Mouse (Mus musculus) neural tube, embryonic 15.5 days (tissue): ENCODE measurements around the gene Rfng. TPM values are rescaled to one million over a fixed set of nuclear protein-coding genes. Genes with fewer than 3 reads are reported as not detected.
"Not testable (repeated sequence)": the region's sequence is repeated elsewhere in the genome, so short reads cannot be mapped to it uniquely, and the experiment has no call there.

Source experiments
- ATAC-seq: fragments of 200-750 bp; cut with Nextera tagmentation; 2 replicates; pipeline ENCODE4 v1.8.0; 2017; ENCODE audit warnings: mild to moderate bottlenecking, moderate TSS enrichment, moderate library complexity; ENCODE audit not compliant: low FRiP score
- H3K27ac ChIP-seq: fragments of 300-500 bp; sonication (generic); replicated peaks from 2 replicates; pipeline ENCODE4 v1.5.1; 2015; ENCODE audit warnings: mild to moderate bottlenecking, inconsistent platforms
- H3K27me3 ChIP-seq: fragments of 300-500 bp; sonication (generic); replicated peaks from 2 replicates; pipeline ENCODE4 v1.6.1; 2015; ENCODE audit warnings: inconsistent platforms
- H3K36me3 ChIP-seq: fragments of 300-500 bp; sonication (generic); 2 replicates; pipeline ENCODE4 v1.6.1; 2015; ENCODE audit warnings: inconsistent platforms
- H3K4me1 ChIP-seq: fragments of 300-500 bp; sonication (generic); 2 replicates; pipeline ENCODE4 v1.6.1; 2015; ENCODE audit warnings: inconsistent platforms
- H3K4me2 ChIP-seq: fragments of 300-500 bp; sonication (generic); 2 replicates; pipeline ENCODE4 v1.6.1; 2015; ENCODE audit warnings: inconsistent platforms, mild to moderate bottlenecking, moderate library complexity
- H3K4me3 ChIP-seq: fragments of 300-500 bp; sonication (generic); replicated peaks from 2 replicates; pipeline ENCODE4 v1.5.1; 2015; ENCODE audit warnings: mild to moderate bottlenecking, inconsistent platforms
- H3K9ac ChIP-seq: fragments of 300-500 bp; sonication (generic); replicated peaks from 2 replicates; pipeline ENCODE4 v1.6.1; 2015; ENCODE audit warnings: mild to moderate bottlenecking, inconsistent platforms
- H3K9me3 ChIP-seq: fragments of 300-500 bp; sonication (generic); replicated peaks from 2 replicates; pipeline ENCODE4 v1.6.1; 2016; ENCODE audit warnings: inconsistent platforms
- WGBS: fragments of 180-500 bp; shearing (Covaris S2); methylation state at CpG from one replicate; pipeline ENCODE4 v1.1.7; 2015; ENCODE audit warnings: mixed read lengths; 5-methylcytosine and 5-hydroxymethylcytosine counted together
- polyA plus RNA-seq: library from polyadenylated mRNA; unstranded; fragments of >200 nt; fragmentation: Nextera tagmentation; extraction: Ambion mirVana; gene quantifications from 2 replicates; pipeline ENCODE4 v1.2.1, GENCODE M21; 2015

The Rfng gene
- polyA plus RNA-seq, 1 experiment from 2014 or later, result 136 TPM

DNA sequence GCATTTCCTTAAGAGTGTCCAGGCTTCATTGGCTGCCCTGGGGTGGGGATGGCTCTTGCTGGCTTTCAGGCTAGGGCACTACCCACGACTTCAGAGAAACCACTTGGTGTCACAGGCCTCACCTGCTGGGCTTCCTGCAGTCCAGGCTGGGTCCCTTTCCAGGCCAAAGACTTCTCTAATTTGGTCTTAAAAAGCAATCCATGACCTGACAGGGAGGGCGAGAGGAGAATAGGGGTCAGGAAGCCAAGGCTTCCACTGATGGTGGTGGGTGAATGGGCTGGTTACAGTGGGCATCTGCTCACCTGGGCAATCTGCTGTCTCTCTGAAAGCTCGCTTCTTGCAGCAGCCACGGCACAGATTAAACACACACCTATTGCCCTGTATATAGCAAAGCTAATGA is 5.3 kb upstream of the Rfng start:
- ATAC-seq, result no peak

DNA sequence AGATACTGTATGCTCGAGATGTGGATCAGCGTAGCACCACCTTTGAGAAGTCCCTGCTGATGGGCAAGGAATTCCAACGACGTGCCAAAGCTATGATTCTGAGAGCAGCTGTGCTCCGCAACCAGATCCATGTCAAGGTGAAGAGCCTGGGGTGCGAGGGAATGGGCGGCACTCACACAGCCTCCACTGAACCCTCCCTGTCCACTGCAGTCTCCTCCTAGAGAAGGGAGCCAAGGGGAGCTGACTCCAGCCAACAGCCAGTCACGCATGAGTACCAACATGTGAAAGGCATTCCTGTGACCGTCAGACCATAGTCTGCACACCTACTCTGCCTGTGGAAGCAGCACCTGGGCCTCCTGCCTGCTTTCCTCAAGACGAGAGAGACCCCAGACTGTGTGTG is 4.5 kb upstream of the Rfng start:
- Histone ChIP-seq H3K4me1 (peaks cover 18% of the 10 kb centered on the region), H3K36me3 (peaks cover 70% of the 10 kb centered on the region)
- H3K4me2 ChIP-seq, ATAC-seq, H3K9me3 ChIP-seq, H3K27ac ChIP-seq, H3K27me3 ChIP-seq, H3K9ac ChIP-seq, H3K4me3 ChIP-seq: not testable (repeated sequence)
- WGBS, result 96% methylated on average over 10 of the region's 10 CpGs

More for the DNA sequence above, 5.3 kb upstream of the Rfng start:
- Histone ChIP-seq H3K4me2 (no peak overlapping the region), H3K9me3 (no peaks in the 10 kb centered on the region), H3K27me3 (no peaks in the 10 kb centered on the region), H3K36me3 (peaks cover 77% of the 10 kb centered on the region), H3K4me3 (no peak overlapping the region), H3K4me1 (peaks cover 19% of the 10 kb centered on the region), H3K9ac (no peak overlapping the region), H3K27ac (no peak overlapping the region)
- WGBS, result 87% methylated on average over 4 of the region's 4 CpGs

DNA sequence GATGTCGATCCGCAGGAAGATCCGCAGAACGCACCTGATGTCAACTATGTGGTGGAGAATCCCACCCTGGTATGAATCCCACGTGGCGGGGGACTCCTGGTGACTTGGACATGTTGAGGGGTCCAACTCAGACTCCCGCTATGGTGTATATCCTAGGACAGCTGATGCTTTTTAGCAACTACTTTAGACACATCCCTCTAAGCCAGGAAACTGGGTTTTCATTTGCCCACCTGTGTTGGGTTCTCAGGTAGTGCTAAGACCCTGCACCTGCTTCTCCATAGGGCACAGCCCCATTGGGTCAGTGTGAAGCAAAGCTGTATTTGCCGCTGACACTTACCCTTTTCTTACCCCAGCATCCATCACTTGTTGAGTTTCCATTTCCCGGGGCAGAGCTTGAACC is 1.1 kb upstream of the Rfng start:
- peak overlapping the region; percentile 98 for H3K4me2 ChIP-seq
- H3K4me1 ChIP-seq, result peaks cover 29% of the 10 kb centered on the region
- no peaks in the 10 kb centered on the region for H3K9me3 ChIP-seq
- 35% methylated on average over 9 of the region's 9 CpGs for WGBS
- no peaks in the 10 kb centered on the region for H3K27me3 ChIP-seq
- peak overlapping the region; percentile 97 for H3K4me3 ChIP-seq
- H3K9ac ChIP-seq, result peak overlapping the region; percentile 98
- peaks cover 57% of the 10 kb centered on the region for H3K36me3 ChIP-seq
- ATAC-seq, result no peak
- H3K27ac ChIP-seq, result peak overlapping the region; percentile 87; the same call in 1 of the 2 replicates

DNA sequence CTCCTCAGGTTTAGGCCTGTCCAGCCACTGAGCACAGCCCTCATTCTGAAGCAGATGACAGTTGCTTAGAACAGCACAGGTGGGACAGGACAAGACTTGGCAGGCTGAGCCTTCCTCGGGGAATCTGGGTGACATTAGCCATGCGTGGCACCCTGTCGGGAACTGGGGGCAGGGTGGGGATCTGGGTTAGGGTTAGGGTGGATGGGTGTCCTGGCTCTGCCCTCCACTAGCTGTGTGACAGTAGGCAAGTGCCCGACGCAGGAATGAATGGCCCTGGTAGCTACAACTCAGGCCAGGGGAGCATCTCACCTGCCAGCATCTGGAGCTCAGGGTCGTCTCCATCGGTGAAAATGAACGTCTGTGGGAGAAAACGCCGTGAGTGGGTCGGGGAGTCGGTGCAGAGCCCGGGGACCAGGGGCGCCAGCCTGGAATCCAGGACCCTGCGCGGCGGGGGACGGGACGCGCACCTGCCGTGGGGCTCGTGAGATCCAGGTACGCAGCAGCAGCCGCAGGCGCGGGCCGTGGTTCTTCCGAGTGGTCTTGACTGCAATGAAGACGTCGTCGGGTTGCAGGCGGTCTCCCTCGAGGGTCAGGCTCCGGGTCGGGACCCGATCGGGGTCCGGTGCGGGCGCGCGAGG is 462 bp downstream of the Rfng start:
- peak overlapping the region; percentile 98 for H3K9ac ChIP-seq
- H3K4me3 ChIP-seq, result peak overlapping the region; percentile 97
- H3K27ac ChIP-seq, result peak overlapping the region; percentile 87
- peak overlapping the region; percentile 98 for H3K4me2 ChIP-seq
- H3K27me3 ChIP-seq, result no peaks in the 10 kb centered on the region
- peak; percentile 28 for ATAC-seq
- H3K4me1 ChIP-seq, result peaks cover 29% of the 10 kb centered on the region
- no peaks in the 10 kb centered on the region for H3K9me3 ChIP-seq
- 1% methylated on average over 40 of the region's 42 CpGs for WGBS
- peaks cover 55% of the 10 kb centered on the region for H3K36me3 ChIP-seq

- H3K27ac ChIP-seq, H3K27me3 ChIP-seq, H3K4me2 ChIP-seq, ATAC-seq, H3K9ac ChIP-seq, H3K9me3 ChIP-seq, H3K4me3 ChIP-seq: not testable (repeated sequence)
- Histone ChIP-seq H3K36me3 (peaks cover 35% of the 10 kb centered on the region), H3K4me1 (peaks cover 29% of the 10 kb centered on the region)
- 95% methylated on average over 6 of the region's 6 CpGs for WGBS
Measured at GRCm38 (mm10) chr11:120781361-120781760, 2.6 kb downstream of the Rfng start.

- H3K27ac ChIP-seq, result no peak overlapping the region
Measured at GRCm38 (mm10) chr11:120779876-120780275, 4.1 kb downstream of the Rfng start.

GRCm38 (mm10) chr11:120777123-120777522 is 6.9 kb downstream of the Rfng start:
- Histone ChIP-seq H3K9ac (no peak overlapping the region), H3K27ac (no peak overlapping the region), H3K9me3 (no peaks in the 10 kb centered on the region), H3K4me1 (peaks cover 5% of the 10 kb centered on the region), H3K27me3 (no peaks in the 10 kb centered on the region), H3K36me3 (peaks cover 28% of the 10 kb centered on the region), H3K4me3 (no peak overlapping the region), H3K4me2 (no peak overlapping the region)
- ATAC-seq, result no peak
- WGBS, result 29% methylated on average over 6 of the region's 6 CpGs

More at GRCm38 (mm10) chr11:120779876-120780275, 4.1 kb downstream of the Rfng start:
- peaks cover 22% of the 10 kb centered on the region for H3K4me1 ChIP-seq
- no peak overlapping the region for H3K4me3 ChIP-seq
- no peak overlapping the region for H3K4me2 ChIP-seq
- peaks cover 31% of the 10 kb centered on the region for H3K36me3 ChIP-seq
- no peak for ATAC-seq
- no peaks in the 10 kb centered on the region for H3K27me3 ChIP-seq
- 91% methylated on average over 1 of the region's 1 CpGs for WGBS
- no peak overlapping the region for H3K9ac ChIP-seq
- H3K9me3 ChIP-seq, result no peaks in the 10 kb centered on the region

DNA sequence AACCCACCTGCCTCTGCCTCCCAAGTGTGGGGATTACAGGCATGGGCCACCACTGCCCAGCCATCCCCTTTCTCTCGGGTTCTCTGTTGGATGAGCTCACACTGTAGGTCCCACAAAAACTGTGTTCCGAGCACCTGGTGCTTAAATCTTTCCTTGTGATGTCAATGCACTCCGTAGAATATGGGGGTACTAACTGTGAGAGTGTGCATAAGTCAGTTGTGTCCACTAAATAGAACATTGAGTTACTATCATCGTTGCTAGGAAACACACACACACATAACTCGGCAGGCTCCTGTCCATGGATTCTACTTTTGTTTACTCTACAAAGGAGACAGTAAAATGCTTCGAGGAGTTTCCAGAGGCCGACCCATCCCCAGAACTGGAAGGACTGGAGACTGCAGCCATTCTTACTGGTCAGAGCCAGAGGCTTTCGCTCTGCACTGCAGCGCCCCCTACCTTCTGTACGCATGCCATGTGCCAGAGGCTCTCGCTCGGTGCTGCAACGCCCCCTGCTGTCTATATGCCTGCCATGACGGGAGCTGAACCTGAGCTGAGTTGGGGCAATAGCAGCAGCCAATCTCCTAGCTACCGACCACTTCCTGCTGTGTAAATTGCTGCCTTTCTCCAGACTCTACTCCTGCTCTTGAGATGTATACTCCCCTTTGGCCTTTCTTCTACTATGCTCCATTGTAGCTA is 8.1 kb downstream of the Rfng start:
- WGBS, result 20% methylated on average over 15 of the region's 15 CpGs
- ATAC-seq, result peak; percentile 82
- H3K9me3 ChIP-seq, result no peaks in the 10 kb centered on the region
- H3K4me2 ChIP-seq, result no peak overlapping the region; the same call in 1 of the 2 replicates
- H3K27me3 ChIP-seq, result no peaks in the 10 kb centered on the region
- H3K36me3 ChIP-seq, result peaks cover 20% of the 10 kb centered on the region
- no peak overlapping the region for H3K9ac ChIP-seq
- no peak overlapping the region for H3K27ac ChIP-seq
- H3K4me3 ChIP-seq, result no peak overlapping the region
- H3K4me1 ChIP-seq, result peaks cover 5% of the 10 kb centered on the region

DNA sequence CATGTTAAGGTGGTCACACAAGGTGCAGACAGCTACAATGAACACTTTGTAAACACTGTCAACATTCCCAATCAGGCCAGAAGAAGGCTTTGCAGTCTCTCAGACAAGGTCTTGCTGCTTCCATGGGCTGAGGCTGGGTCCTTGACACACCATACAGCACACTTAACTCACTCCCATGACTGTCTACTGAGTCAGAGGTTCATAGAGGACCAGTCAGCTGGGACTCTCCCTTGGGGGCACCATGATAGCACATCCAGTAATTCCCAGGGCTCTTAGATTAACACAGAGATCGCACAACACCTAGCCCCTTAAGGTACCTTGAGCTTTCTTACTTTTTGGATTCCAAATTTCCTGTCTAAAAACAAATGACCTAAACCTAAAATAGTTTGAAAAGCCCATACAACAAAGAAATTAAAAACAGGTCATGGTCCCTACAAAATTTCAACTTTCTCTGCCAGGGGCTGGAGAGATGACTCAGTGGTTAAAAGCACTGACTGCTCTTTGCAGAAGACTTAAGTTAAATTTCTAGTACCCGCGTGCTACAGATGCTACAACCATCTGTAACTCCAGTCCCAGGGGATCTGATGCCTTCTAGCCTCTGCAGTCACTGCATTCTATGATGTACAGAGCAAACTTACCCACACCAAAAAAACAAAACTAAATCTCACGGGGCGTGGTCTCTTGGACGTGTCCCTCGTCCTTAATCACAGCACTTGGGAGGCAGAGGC is 10.4 kb downstream of the Rfng start:
- no peaks in the 10 kb centered on the region for H3K27me3 ChIP-seq
- H3K4me1 ChIP-seq, result peaks cover 5% of the 10 kb centered on the region
- H3K36me3 ChIP-seq, result no peaks in the 10 kb centered on the region
- H3K9ac ChIP-seq, result no peak overlapping the region
- 85% methylated on average over 7 of the region's 7 CpGs for WGBS
- H3K27ac ChIP-seq, result no peak overlapping the region
- no peak overlapping the region for H3K4me2 ChIP-seq
- H3K9me3 ChIP-seq, result no peaks in the 10 kb centered on the region
- H3K4me3 ChIP-seq, result no peak overlapping the region
- no peak for ATAC-seq

GRCm38 (mm10) chr11:120772749-120773148 is 11.3 kb downstream of the Rfng start:
- WGBS, result 84% methylated on average over 3 of the region's 3 CpGs
- H3K4me3 ChIP-seq, result no peak overlapping the region
- peaks cover 5% of the 10 kb centered on the region for H3K4me1 ChIP-seq
- ATAC-seq, result no peak
- H3K9ac ChIP-seq, result no peak overlapping the region
- H3K4me2 ChIP-seq, result no peak overlapping the region
- no peaks in the 10 kb centered on the region for H3K27me3 ChIP-seq
- H3K27ac ChIP-seq, result no peak overlapping the region
- H3K36me3 ChIP-seq, result no peaks in the 10 kb centered on the region
- no peaks in the 10 kb centered on the region for H3K9me3 ChIP-seq

DNA sequence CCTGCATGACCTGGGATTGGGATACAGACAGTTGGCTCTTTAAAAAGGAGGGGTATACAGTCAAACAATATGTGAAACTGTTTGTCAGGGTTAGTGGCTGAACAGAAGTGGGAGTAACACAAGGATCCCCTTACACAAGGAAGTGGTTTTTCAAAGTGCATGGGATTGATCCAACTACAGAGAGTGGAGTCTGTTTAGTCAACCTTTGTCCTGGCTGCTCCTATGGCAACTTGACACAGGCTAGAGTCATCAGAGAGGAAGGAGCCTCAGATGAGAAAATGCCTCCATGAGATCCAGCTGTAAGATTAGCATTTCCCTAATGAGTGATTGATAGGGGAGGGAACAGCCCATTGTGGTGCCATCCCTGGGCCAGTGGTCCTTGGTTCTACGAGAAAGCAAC is 15.8 kb downstream of the Rfng start:
- H3K4me3 ChIP-seq, result no peak overlapping the region
- 50% methylated on average over 1 of the region's 1 CpGs for WGBS
- H3K4me2 ChIP-seq, result no peak overlapping the region
- no peak overlapping the region for H3K9ac ChIP-seq
- no peaks in the 10 kb centered on the region for H3K9me3 ChIP-seq
- no peak for ATAC-seq
- no peaks in the 10 kb centered on the region for H3K4me1 ChIP-seq
- no peaks in the 10 kb centered on the region for H3K27me3 ChIP-seq
- H3K36me3 ChIP-seq, result no peaks in the 10 kb centered on the region
- H3K27ac ChIP-seq, result no peak overlapping the region

DNA sequence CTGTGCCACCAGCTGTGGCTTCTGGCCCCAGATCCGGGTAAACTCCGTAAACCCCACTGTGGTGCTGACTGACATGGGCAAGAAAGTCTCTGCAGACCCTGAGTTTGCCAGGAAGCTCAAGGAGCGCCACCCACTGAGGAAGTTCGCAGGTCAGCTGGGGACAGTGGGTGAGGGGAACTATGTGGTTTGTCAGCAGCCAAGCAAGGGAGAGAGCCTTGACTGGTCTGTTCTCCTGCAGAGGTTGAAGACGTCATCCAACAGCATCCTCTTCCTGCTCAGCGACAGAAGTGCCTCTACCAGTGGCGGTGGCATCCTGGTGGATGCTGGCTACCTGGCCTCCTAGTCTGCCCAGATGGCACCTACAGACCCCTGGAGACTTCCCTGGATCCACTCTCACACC is 17.0 kb downstream of the Rfng start:
- H3K4me2 ChIP-seq, H3K27ac ChIP-seq, ATAC-seq, H3K9me3 ChIP-seq, H3K27me3 ChIP-seq, H3K4me1 ChIP-seq, H3K36me3 ChIP-seq, H3K4me3 ChIP-seq, H3K9ac ChIP-seq: not testable (repeated sequence)
- 85% methylated on average over 4 of the region's 7 CpGs for WGBS
